Mouse (Mus musculus): ENCODE measurements around the gene Zc3h15.
"Not testable (repeated sequence)": the region's sequence is repeated elsewhere in the genome, so short reads cannot be mapped to it uniquely, and the experiment has no call there.

Zc3h15 gene

DNA sequence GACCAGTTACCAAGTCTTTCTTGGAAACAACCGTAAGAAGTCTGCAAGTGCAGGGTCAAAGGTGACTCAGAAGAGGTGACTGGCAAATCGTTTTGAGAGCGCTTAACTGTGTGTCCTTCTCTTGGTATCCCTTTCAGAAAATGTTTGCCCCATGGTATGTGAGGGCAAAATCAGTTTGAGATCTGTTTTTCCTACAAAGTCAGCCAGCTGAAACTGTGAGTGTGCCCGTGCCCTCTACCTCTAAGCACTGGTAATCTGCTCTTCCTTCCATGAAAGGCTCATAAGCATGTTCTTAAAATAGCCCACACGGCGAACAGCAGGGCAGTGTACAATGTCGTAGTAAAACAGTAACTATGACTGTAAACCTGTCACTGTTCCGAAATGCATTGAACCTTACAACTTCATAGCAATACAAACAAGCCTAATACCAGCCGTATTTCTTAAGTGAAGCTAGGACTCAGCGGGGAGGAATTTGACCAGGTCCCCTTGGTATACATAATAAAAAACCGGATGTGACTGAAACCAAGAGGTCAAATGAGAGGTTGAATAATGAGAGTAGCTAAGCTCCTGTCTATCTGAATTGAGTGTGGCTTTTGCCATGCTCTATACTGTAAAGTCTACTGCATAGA is 65.8 kb downstream of the Zc3h15 start:
- in situ Hi-C loops (cut with MboI, MseI), result no loop called here

DNA sequence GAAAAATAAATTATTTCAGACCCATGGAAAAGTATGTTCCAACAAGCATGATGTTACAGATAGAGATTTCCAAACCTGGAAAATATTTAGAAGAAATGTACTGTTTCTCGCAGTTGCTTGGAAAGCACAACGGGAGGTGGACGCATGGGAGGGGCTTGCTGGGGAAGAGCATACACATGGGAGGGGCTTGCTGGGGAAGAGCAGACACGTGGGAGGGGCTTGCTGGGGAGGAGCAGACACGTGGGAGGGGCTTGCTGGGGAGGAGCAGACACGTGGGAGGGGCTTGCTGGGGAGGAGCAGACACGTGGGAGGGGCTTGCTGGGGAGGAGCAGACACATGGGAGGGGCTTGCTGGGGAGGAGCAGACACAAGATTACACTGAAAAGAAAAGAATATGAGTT is 69.0 kb downstream of the Zc3h15 start:
- in situ Hi-C loops (cut with MboI, MseI), result not testable (repeated sequence)

DNA sequence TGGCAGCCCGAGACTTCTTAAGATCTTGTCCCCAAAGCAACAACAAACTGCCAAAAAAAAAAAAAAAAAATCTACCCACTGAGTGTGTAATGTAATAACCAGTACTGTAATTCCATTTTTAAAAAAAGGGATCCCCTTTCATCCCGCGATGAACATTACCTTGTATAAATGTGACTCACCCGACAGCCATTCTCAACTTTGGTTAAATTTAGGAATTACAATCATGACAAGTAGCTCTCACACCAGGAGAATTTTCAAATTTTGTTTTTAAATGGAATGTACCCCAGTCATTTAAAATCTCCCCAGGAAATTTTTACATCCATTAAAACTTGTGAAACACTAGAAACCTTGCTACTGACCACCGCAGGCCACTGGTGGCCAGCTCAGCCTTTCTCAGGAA is 69.7 kb downstream of the Zc3h15 start:
- in situ Hi-C loops (cut with MboI, MseI), result no loop called here

Measured in regulatory T cell (primary cell).